Mouse (Mus musculus) lung, adult 2 months (tissue): ENCODE measurements around the gene Fut1.

Source experiments
- CTCF ChIP-seq: fragments of 200-500 bp; IDR thresholded peaks from 2 replicates; pipeline ENCODE4 v1.5.1; 2011; ENCODE audit warnings: mild to moderate bottlenecking, low read length, control low read depth; ENCODE audit not compliant: insufficient read depth
- POLR2A ChIP-seq: fragments of 200-500 bp; IDR thresholded peaks from 2 replicates; pipeline ENCODE4 v1.6.1; 2011; ENCODE audit warnings: low read depth, mild to moderate bottlenecking, control low read depth, low read length, borderline replicate concordance; ENCODE audit errors: extremely low read depth

DNA sequence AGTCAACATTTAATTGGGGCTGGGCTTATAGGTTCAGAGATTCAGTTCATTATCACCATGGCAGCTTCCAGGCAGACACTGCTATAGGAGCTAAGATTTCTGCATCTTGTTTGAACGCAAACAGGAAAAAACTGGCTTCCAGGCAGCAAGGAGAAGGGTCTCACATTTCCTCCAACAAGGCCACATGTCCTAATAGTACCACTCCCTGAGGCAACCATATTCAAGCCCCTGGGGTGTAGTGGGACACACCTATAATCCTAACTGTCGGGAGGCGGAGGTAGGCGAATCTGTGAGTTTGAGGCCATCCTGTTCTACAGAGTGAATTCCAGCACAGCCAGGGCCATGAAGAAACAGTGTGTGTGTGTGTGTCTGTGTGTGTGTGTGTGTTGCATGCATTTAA is 21.9 kb upstream of the Fut1 start:
- TF ChIP-seq POLR2A (no peak), CTCF (no peak)
